Mouse (Mus musculus) intestine, embryonic 15.5 days (tissue): Measurements from ENCODE around the gene Fbxo3. TPM values are rescaled to one million over a fixed set of nuclear protein-coding genes. Genes with fewer than 3 reads are reported as not detected.
"Not testable (repeated sequence)": the region's sequence is repeated elsewhere in the genome, so short reads cannot be mapped to it uniquely, and the experiment has no call there.

Experiments
- ATAC-seq: fragments of 200-750 bp; cut with Nextera tagmentation; 2 replicates; pipeline ENCODE4 v1.8.0; 2017; ENCODE audit warnings: moderate TSS enrichment, moderate library complexity
- H3K27ac ChIP-seq: fragments of 300-500 bp; sonication (generic); 2 replicates; pipeline ENCODE4 v1.5.1; 2015; ENCODE audit warnings: mild to moderate bottlenecking, inconsistent platforms
- H3K27me3 ChIP-seq: fragments of 300-500 bp; sonication (generic); replicated peaks from 2 replicates; pipeline ENCODE4 v1.6.1; 2015; ENCODE audit warnings: inconsistent platforms
- H3K36me3 ChIP-seq: fragments of 300-500 bp; sonication (generic); 2 replicates; pipeline ENCODE4 v1.6.1; 2015; ENCODE audit warnings: inconsistent platforms
- H3K4me1 ChIP-seq: fragments of 300-500 bp; sonication (generic); replicated peaks from 2 replicates; pipeline ENCODE4 v1.6.1; 2015; ENCODE audit warnings: inconsistent platforms
- H3K4me2 ChIP-seq: fragments of 300-500 bp; sonication (generic); replicated peaks from 2 replicates; pipeline ENCODE4 v1.6.1; 2015; ENCODE audit warnings: mild to moderate bottlenecking, inconsistent platforms
- H3K4me3 ChIP-seq: fragments of 300-500 bp; sonication (generic); replicated peaks from 2 replicates; pipeline ENCODE4 v1.5.1; 2015; ENCODE audit warnings: inconsistent platforms
- H3K9ac ChIP-seq: fragments of 300-500 bp; sonication (generic); 2 replicates; pipeline ENCODE4 v1.6.1; 2015; ENCODE audit warnings: inconsistent platforms
- H3K9me3 ChIP-seq: fragments of 300-500 bp; sonication (generic); 2 replicates; pipeline ENCODE4 v1.6.1; 2016; ENCODE audit warnings: inconsistent platforms
- WGBS: fragments of 180-500 bp; shearing (Covaris S2); methylation state at CpG from one replicate; pipeline ENCODE4 v1.1.7; 2015; 5-methylcytosine and 5-hydroxymethylcytosine counted together
- polyA plus RNA-seq: library from polyadenylated mRNA; unstranded; fragments of >200 nt; fragmentation: Nextera tagmentation; extraction: Ambion mirVana; gene quantifications from 2 replicates; pipeline ENCODE4 v1.2.1, GENCODE M21; 2015

Fbxo3 gene
- polyA plus RNA-seq, 1 experiment from 2014 or later, result 51.6 TPM

GRCm38 (mm10) chr2:104081436-104082050 lies 54.0 kb downstream of the Fbxo3 start:
- no CpG with 5 or more reads among the region's 1 CpGs for WGBS
- ATAC-seq, result peak; percentile 80
- H3K4me2 ChIP-seq, H3K27me3 ChIP-seq, H3K27ac ChIP-seq, H3K4me3 ChIP-seq, H3K36me3 ChIP-seq, H3K9ac ChIP-seq, H3K4me1 ChIP-seq, H3K9me3 ChIP-seq: not testable (repeated sequence)

GRCm38 (mm10) chr2:104082474-104082873 lies 55.0 kb downstream of the Fbxo3 start:
- Histone ChIP-seq H3K9me3 (no peaks in the 10 kb centered on the region), H3K27ac (no peak overlapping the region), H3K36me3 (no peaks in the 10 kb centered on the region), H3K4me2 (no peak overlapping the region), H3K4me3 (no peak overlapping the region), H3K4me1 (no peaks in the 10 kb centered on the region), H3K9ac (no peak overlapping the region), H3K27me3 (no peaks in the 10 kb centered on the region)
- peak; percentile 24 for ATAC-seq

- H3K27ac ChIP-seq, H3K9me3 ChIP-seq, H3K9ac ChIP-seq, ATAC-seq, H3K4me3 ChIP-seq, H3K4me1 ChIP-seq, H3K36me3 ChIP-seq, H3K27me3 ChIP-seq, H3K4me2 ChIP-seq: not testable (repeated sequence)
These were observed 56.5 kb downstream of the Fbxo3 start for GRCm38 (mm10) chr2:104084027-104084426.

- not testable (repeated sequence) for H3K4me1 ChIP-seq, ATAC-seq, H3K4me3 ChIP-seq, H3K36me3 ChIP-seq, H3K9me3 ChIP-seq, H3K9ac ChIP-seq, H3K4me2 ChIP-seq, H3K27ac ChIP-seq, H3K27me3 ChIP-seq
- 90% methylated on average over 1 of the region's 1 CpGs for WGBS
These were observed 60.0 kb downstream of the Fbxo3 start for GRCm38 (mm10) chr2:104087562-104087961.

GRCm38 (mm10) chr2:104093305-104093704 lies 65.8 kb downstream of the Fbxo3 start:
- 59% methylated on average over 2 of the region's 2 CpGs for WGBS
- Histone ChIP-seq H3K4me1 (no peaks in the 10 kb centered on the region), H3K9me3 (no peaks in the 10 kb centered on the region), H3K36me3 (no peaks in the 10 kb centered on the region), H3K4me3 (no peak overlapping the region), H3K9ac (no peak overlapping the region), H3K27ac (no peak overlapping the region), H3K27me3 (no peaks in the 10 kb centered on the region), H3K4me2 (no peak overlapping the region)
- ATAC-seq, result no peak

GRCm38 (mm10) chr2:104095741-104096213 lies 68.3 kb downstream of the Fbxo3 start, which contains the start of gene Cd59a:
Cd59a (plus strand) TSS chr2:104095801.
- Histone ChIP-seq H3K9ac (peak within 1 kb of the TSS; percentile 52), H3K4me3 (peak within 1 kb of the TSS; percentile 51), H3K9me3 (no peaks in the 10 kb centered on the region), H3K4me2 (peak within 1 kb of the TSS; percentile 76), H3K27ac (peak within 1 kb of the TSS; percentile 75), H3K4me1 (peaks cover 4% of the 10 kb centered on the region; the same call in 1 of the 2 replicates), H3K27me3 (no peaks in the 10 kb centered on the region), H3K36me3 (no peaks in the 10 kb centered on the region)
- 6% methylated on average over 15 of the region's 15 CpGs for WGBS
- peak; percentile 95 for ATAC-seq

- H3K9me3 ChIP-seq, result no peaks in the 10 kb centered on the region
- no peaks in the 10 kb centered on the region for H3K27me3 ChIP-seq
- H3K4me1 ChIP-seq, result peaks cover 4% of the 10 kb centered on the region; the same call in 1 of the 2 replicates
- 38% methylated on average over 10 of the region's 10 CpGs for WGBS
- peak overlapping the region; percentile 76 for H3K4me2 ChIP-seq
- H3K36me3 ChIP-seq, result no peaks in the 10 kb centered on the region
- H3K27ac ChIP-seq, result peak overlapping the region; percentile 75
- peak overlapping the region; percentile 52 for H3K9ac ChIP-seq
- H3K4me3 ChIP-seq, result peak overlapping the region; percentile 51
- peak; percentile 24 for ATAC-seq
These were observed 68.7 kb downstream of the Fbxo3 start for GRCm38 (mm10) chr2:104096256-104096655.

- not testable (repeated sequence) for H3K4me3 ChIP-seq, H3K4me1 ChIP-seq, H3K36me3 ChIP-seq, H3K9me3 ChIP-seq, H3K27me3 ChIP-seq, H3K9ac ChIP-seq, H3K27ac ChIP-seq
- H3K4me2 ChIP-seq, result peak overlapping the region; percentile 76; the same call in 1 of the 2 replicates
- 90% methylated on average over 1 of the region's 1 CpGs for WGBS
- ATAC-seq, result peak; percentile 8; the same call in 1 of the 2 replicates
These were observed 69.3 kb downstream of the Fbxo3 start for GRCm38 (mm10) chr2:104096796-104097195.

GRCm38 (mm10) chr2:104097396-104097795 lies 69.9 kb downstream of the Fbxo3 start:
- H3K9me3 ChIP-seq, H3K36me3 ChIP-seq, H3K27ac ChIP-seq, H3K9ac ChIP-seq, H3K4me1 ChIP-seq, ATAC-seq, H3K4me3 ChIP-seq, H3K4me2 ChIP-seq, H3K27me3 ChIP-seq: not testable (repeated sequence)
- 93% methylated on average over 4 of the region's 4 CpGs for WGBS

- H3K4me1 ChIP-seq, result peaks cover 4% of the 10 kb centered on the region; the same call in 1 of the 2 replicates
- peak; percentile 46 for ATAC-seq
- no peak overlapping the region for H3K9ac ChIP-seq
- H3K27ac ChIP-seq, result no peak overlapping the region
- H3K4me2 ChIP-seq, result no peak overlapping the region
- no peaks in the 10 kb centered on the region for H3K36me3 ChIP-seq
- H3K27me3 ChIP-seq, result no peaks in the 10 kb centered on the region
- H3K9me3 ChIP-seq, result no peaks in the 10 kb centered on the region
- H3K4me3 ChIP-seq, result no peak overlapping the region
- WGBS, result 13% methylated on average over 3 of the region's 3 CpGs
These were observed 71.2 kb downstream of the Fbxo3 start for GRCm38 (mm10) chr2:104098529-104099230.

GRCm38 (mm10) chr2:104099231-104099585 lies 71.7 kb downstream of the Fbxo3 start:
- Histone ChIP-seq H3K9ac (no peak overlapping the region), H3K9me3 (no peaks in the 10 kb centered on the region), H3K27ac (no peak overlapping the region), H3K4me1 (peaks cover 4% of the 10 kb centered on the region; the same call in 1 of the 2 replicates), H3K36me3 (no peaks in the 10 kb centered on the region), H3K4me3 (no peak overlapping the region), H3K4me2 (no peak overlapping the region), H3K27me3 (no peaks in the 10 kb centered on the region)
- WGBS, result 90% methylated on average over 2 of the region's 2 CpGs
- ATAC-seq, result no peak

GRCm38 (mm10) chr2:104099946-104100345 lies 72.4 kb downstream of the Fbxo3 start:
- 49% methylated on average over 1 of the region's 1 CpGs for WGBS
- Histone ChIP-seq H3K9me3 (no peaks in the 10 kb centered on the region), H3K27me3 (no peaks in the 10 kb centered on the region), H3K4me2 (no peak overlapping the region), H3K4me1 (peaks cover 4% of the 10 kb centered on the region; the same call in 1 of the 2 replicates), H3K9ac (no peak overlapping the region), H3K27ac (no peak overlapping the region), H3K36me3 (no peaks in the 10 kb centered on the region), H3K4me3 (no peak overlapping the region)
- ATAC-seq, result no peak

GRCm38 (mm10) chr2:104104800-104105199 lies 77.3 kb downstream of the Fbxo3 start:
- 0 out of 2 replicates have a peak, but pooled peaks cover 3% of the 10 kb centered on the region for H3K4me1 ChIP-seq
- no peaks in the 10 kb centered on the region for H3K36me3 ChIP-seq
- H3K4me3 ChIP-seq, result no peak overlapping the region
- no peak overlapping the region for H3K27ac ChIP-seq
- WGBS, result 88% methylated on average over 6 of the region's 6 CpGs
- H3K4me2 ChIP-seq, result no peak overlapping the region
- H3K27me3 ChIP-seq, result no peaks in the 10 kb centered on the region
- no peaks in the 10 kb centered on the region for H3K9me3 ChIP-seq
- no peak overlapping the region for H3K9ac ChIP-seq
- no peak for ATAC-seq
